Mouse (Mus musculus) erythroblast, adult 5-6 weeks (primary cell): ENCODE data around the gene Phf13. TPM values are rescaled to one million over a fixed set of nuclear protein-coding genes. Genes with fewer than 3 reads are reported as not detected.

ENCODE experiments used
- ATAC-seq: replicated peaks from 2 replicates; pipeline ENCODE4 v1.8.0; 2016; ENCODE audit warnings: moderate number of reproducible peaks, mild to moderate bottlenecking, moderate TSS enrichment, inconsistent platforms; ENCODE audit not compliant: poor library complexity, low FRiP score, severe bottlenecking
- total RNA-seq, 2 experiments: library from RNA; stranded (forward) in 1 of 2; stranded (reverse) in 1 of 2; fragments of 150-400 nt in 1 of 2; fragments of 200-764, 138-1000 nt in 1 of 2; gene quantifications; 2 replicates each; pipeline versions ENCODE4 v1.2.3 to v1.2.4; 2015 to 2017; ENCODE audit warnings: low replicate concordance in 2 of 2

The Phf13 gene
- total RNA-seq, 2 experiments from 2014 or later = 0.85 to 1.9 TPM

- ATAC-seq = no peak
These were observed 1.6 kb downstream of the Phf13 start for GRCm38 (mm10) chr4:151994228-151995171.

GRCm38 (mm10) chr4:151993035-151993434, 3.0 kb downstream of the Phf13 start:
- no peak for ATAC-seq

- no peak for ATAC-seq
These were observed 4.0 kb downstream of the Phf13 start for GRCm38 (mm10) chr4:151992091-151992490.

- 0 out of 2 replicates have a peak, but pooled peaks have one; percentile 2 for ATAC-seq
These were observed 7.0 kb downstream of the Phf13 start for GRCm38 (mm10) chr4:151989110-151989488.

GRCm38 (mm10) chr4:151988342-151989109, 7.5 kb downstream of the Phf13 start, which contains the start of gene Thap3:
TSS of gene Thap3 (minus strand) at chr4:151988997.
- ATAC-seq = peak; percentile 32; the same call in 1 of the 2 replicates

GRCm38 (mm10) chr4:151988014-151988341, 8.1 kb downstream of the Phf13 start:
- no peak for ATAC-seq

GRCm38 (mm10) chr4:151986650-151987049, 9.4 kb downstream of the Phf13 start:
- ATAC-seq = no peak

GRCm38 (mm10) chr4:151985886-151986285, 10.2 kb downstream of the Phf13 start:
- no peak for ATAC-seq

GRCm38 (mm10) chr4:151983560-151983959, 12.5 kb downstream of the Phf13 start:
- ATAC-seq = no peak

- no peak for ATAC-seq
These were observed 13.0 kb downstream of the Phf13 start for GRCm38 (mm10) chr4:151983043-151983442.

GRCm38 (mm10) chr4:151981363-151981762, 14.7 kb downstream of the Phf13 start:
- ATAC-seq = peak; percentile 83

- 0 out of 2 replicates have a peak, but pooled peaks have one; percentile 19 for ATAC-seq
These were observed 15.4 kb downstream of the Phf13 start for GRCm38 (mm10) chr4:151980699-151981098.

GRCm38 (mm10) chr4:151977748-151978147, 18.3 kb downstream of the Phf13 start:
- peak; percentile 56 for ATAC-seq

GRCm38 (mm10) chr4:151975441-151975840, 20.6 kb downstream of the Phf13 start:
- ATAC-seq = peak; percentile 41; the same call in 1 of the 2 replicates

GRCm38 (mm10) chr4:151972221-151972967, 23.7 kb downstream of the Phf13 start:
- ATAC-seq = 0 out of 2 replicates have a peak, but pooled peaks have one; percentile 40

GRCm38 (mm10) chr4:151968204-151968921, 27.7 kb downstream of the Phf13 start:
- no peak for ATAC-seq

- ATAC-seq = peak; percentile 22
These were observed 33.2 kb downstream of the Phf13 start for GRCm38 (mm10) chr4:151962817-151963216.

- ATAC-seq = peak; percentile 79
These were observed 35.6 kb downstream of the Phf13 start for GRCm38 (mm10) chr4:151960513-151960854.

GRCm38 (mm10) chr4:151959849-151960512, 36.1 kb downstream of the Phf13 start:
- ATAC-seq = peak; percentile 18
